Mouse (Mus musculus) liver, embryonic 14.5 days (tissue): ENCODE data around the gene Mmp9.

Experiments used
- CTCF ChIP-seq: IDR thresholded peaks from 2 replicates; pipeline ENCODE4 v1.5.1; 2016; ENCODE audit warnings: antibody characterized with exemption, low read depth, control low read depth
- EP300 ChIP-seq: IDR thresholded peaks from 2 replicates; pipeline ENCODE4 v1.6.1; 2016; ENCODE audit warnings: antibody characterized with exemption, low read depth

- TF ChIP-seq EP300 (no peak), CTCF (no peak)
Measured at GRCm38 (mm10) chr2:164899723-164900459, 40.7 kb upstream of the Mmp9 start.
